9 mouse cellular contexts compared by ENCODE assay signal in the genomic region with DNA sequence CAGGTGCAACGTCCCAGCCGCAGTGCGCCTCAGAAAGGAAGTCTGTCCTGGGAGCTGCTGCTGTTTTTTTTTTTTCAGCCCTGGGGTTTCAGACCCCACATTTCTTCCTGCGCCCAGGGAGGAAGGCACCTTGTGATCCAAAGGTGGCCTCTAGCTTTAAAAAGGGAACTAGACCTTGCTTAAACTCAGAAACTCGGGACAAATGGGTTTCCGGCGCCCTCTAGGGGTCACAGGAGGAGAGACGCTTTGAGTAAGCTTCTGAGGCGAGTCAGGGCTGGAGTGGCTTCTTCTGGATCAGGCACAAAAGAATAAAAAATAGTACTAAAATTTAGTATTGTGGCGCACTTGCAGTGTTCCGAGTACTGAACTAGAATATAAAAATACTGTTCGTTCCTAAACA. TPM values are rescaled to one million over a fixed set of nuclear protein-coding genes. Genes with fewer than 3 reads are reported as not detected.
DNase-seq lines count a peak whose midpoint lies in the region; ATAC-seq and TF ChIP-seq lines count a peak whose summit lies in the region.
"Had no signal": no experiment of that assay in that cellular context is flagged by ENCODE, and none has a peak within 500 bp of the region (broad histone marks: within the 10 kb centered on the region; RNA-seq: fewer than 3 reads in every experiment).

No protein-coding gene starts in this region.

- H3K4me1 ChIP-seq in forebrain, embryonic 14.5 days (ENCODE audit: control insufficient read depth, insufficient read depth, low read length), result no peaks in the 10 kb centered on the region
- no peaks in the 10 kb centered on the region for H3K4me1 ChIP-seq in forebrain, embryonic 15.5 days
- H3K4me1 ChIP-seq in kidney, postnatal 0 days (replicated peaks; ENCODE audit: insufficient read depth, low read length), result no peaks in the 10 kb centered on the region
- no peaks in the 10 kb centered on the region for H3K4me1 ChIP-seq in small intestine, adult 2 months (ENCODE audit: control insufficient read depth, insufficient read depth, insufficient read length, low read length)
- H3K4me1 ChIP-seq: neural tube, embryonic 12.5 days had no signal

- H3K4me3 ChIP-seq in forebrain, embryonic 14.5 days (ENCODE audit: low read depth, low read length), result no peak overlapping the region
- no peak overlapping the region for H3K4me3 ChIP-seq in forebrain, embryonic 15.5 days
- no peak overlapping the region for H3K4me3 ChIP-seq in kidney, postnatal 0 days (replicated peaks; ENCODE audit: low read depth, low read length)
- peak overlapping the region; percentile 2; the same call in 1 of the 2 replicates for H3K4me3 ChIP-seq in small intestine, adult 2 months (ENCODE audit: low read depth, low read length)
- H3K4me3 ChIP-seq: neural tube, embryonic 12.5 days had no signal

- no peak overlapping the region for H3K4me2 ChIP-seq in forebrain, embryonic 14.5 days (ENCODE audit: low read length)
- H3K4me2 ChIP-seq in forebrain, embryonic 15.5 days (replicated peaks), result no peak overlapping the region
- H3K4me2 ChIP-seq in kidney, postnatal 0 days (ENCODE audit: low read length), result peak overlapping the region; percentile 7; the same call in 1 of the 2 replicates
- H3K4me2 ChIP-seq: neural tube, embryonic 12.5 days had no signal

- DNase-seq in forebrain, embryonic 14.5 days (ENCODE audit: low spot score), result peak; percentile 80
- DNase-seq in MEL-GATA-1-ER (ENCODE audit: extremely low read depth, low read depth), result peak; percentile 71
- DNase-seq in cerebellum, adult 9-10 months, result peak; percentile 53
- peak; percentile 23 for DNase-seq in gastrocnemius, postnatal 25 days
- DNase-seq in kidney, postnatal 0 days (ENCODE audit: low spot score), result peak; percentile 84
- DNase-seq in lung, adult 18-20 months, result peak; percentile 59 to 60

- peaks cover 96% of the 10 kb centered on the region for H3K27me3 ChIP-seq in forebrain, embryonic 14.5 days (replicated peaks; ENCODE audit: control insufficient read depth, insufficient read depth, low read length)
- peaks cover 97% of the 10 kb centered on the region for H3K27me3 ChIP-seq in forebrain, embryonic 15.5 days
- H3K27me3 ChIP-seq in kidney, postnatal 0 days (ENCODE audit: insufficient read depth, low read length), result peaks cover 91% of the 10 kb centered on the region
- peaks cover 53% of the 10 kb centered on the region for H3K27me3 ChIP-seq in small intestine, adult 2 months (ENCODE audit: control insufficient read depth, insufficient read depth, low read length)

- no peak for TF ChIP-seq POLR2A in small intestine, adult 2 months (IDR thresholded peaks at IDR 0.05; ENCODE audit: low read depth, low read length)

- no peaks in the 10 kb centered on the region for H3K36me3 ChIP-seq in forebrain, embryonic 14.5 days (ENCODE audit: control insufficient read depth, insufficient read depth, low read length)
- no peaks in the 10 kb centered on the region for H3K36me3 ChIP-seq in forebrain, embryonic 15.5 days
- no peaks in the 10 kb centered on the region for H3K36me3 ChIP-seq in kidney, postnatal 0 days (ENCODE audit: insufficient read depth, low read length)
- H3K36me3 ChIP-seq in small intestine, adult 2 months (ENCODE audit: control insufficient read depth, insufficient read depth, low read length), result no peaks in the 10 kb centered on the region
- H3K36me3 ChIP-seq: neural tube, embryonic 12.5 days had no signal

- no peak overlapping the region for H3K27ac ChIP-seq in forebrain, embryonic 14.5 days (ENCODE audit: low read depth, low read length)
- H3K27ac ChIP-seq in forebrain, embryonic 15.5 days (replicated peaks), result no peak overlapping the region
- H3K27ac ChIP-seq in kidney, postnatal 0 days, result no peak overlapping the region
- no peak overlapping the region for H3K27ac ChIP-seq in small intestine, adult 2 months (ENCODE audit: insufficient read depth, low read depth, low read length)
- H3K27ac ChIP-seq: neural tube, embryonic 12.5 days had no signal

- H3K9ac ChIP-seq in forebrain, embryonic 14.5 days (ENCODE audit: low read length), result no peak overlapping the region
- H3K9ac ChIP-seq in forebrain, embryonic 15.5 days (replicated peaks), result no peak overlapping the region
- no peak overlapping the region for H3K9ac ChIP-seq in kidney, postnatal 0 days (ENCODE audit: low read depth, low read length)
- H3K9ac ChIP-seq: neural tube, embryonic 12.5 days had no signal

- no peak for ATAC-seq in forebrain, embryonic 14.5 days
- ATAC-seq in forebrain, embryonic 15.5 days (replicated peaks), result no peak
- no peak for ATAC-seq in kidney, postnatal 0 days (replicated peaks; ENCODE audit: low FRiP score, low read depth)

- WGBS in forebrain, embryonic 14.5 days, result 1% methylated on average over 12 of the region's 12 CpGs
- WGBS in forebrain, embryonic 15.5 days, result under 1% methylated on average over 12 of the region's 12 CpGs
- under 1% methylated on average over 12 of the region's 12 CpGs for WGBS in kidney, postnatal 0 days
- 3% methylated on average over 12 of the region's 12 CpGs for WGBS in small intestine, adult 2 months

- TF ChIP-seq CTCF in kidney, postnatal 0 days (IDR thresholded peaks at IDR 0.05; ENCODE audit: low read depth), result peak; percentile 84
- peak; percentile 79; the same call in 1 of the 2 replicates for TF ChIP-seq CTCF in small intestine, adult 2 months (IDR thresholded peaks at IDR 0.05; ENCODE audit: extremely low read depth, insufficient read length, insufficient replicate concordance, low read depth, low read length)

- H3K9me3 ChIP-seq in forebrain, embryonic 14.5 days (replicated peaks; ENCODE audit: control insufficient read depth, low read length), result no peaks in the 10 kb centered on the region
- no peaks in the 10 kb centered on the region for H3K9me3 ChIP-seq in forebrain, embryonic 15.5 days
- no peaks in the 10 kb centered on the region for H3K9me3 ChIP-seq in kidney, postnatal 0 days (replicated peaks; ENCODE audit: low read length)
- H3K9me3 ChIP-seq: neural tube, embryonic 12.5 days had no signal

RNA-seq across cellular contexts. Expression of gene Tlx1, which starts 10.6 kb away (rescaled TPM):
- polyA plus RNA-seq in forebrain, embryonic 14.5 days (2014; fragmentation: Nextera tagmentation; extraction: Ambion mirVana), result not detected in 2 replicates
- polyA plus RNA-seq in forebrain, embryonic 15.5 days (2015; fragmentation: Nextera tagmentation; extraction: Ambion mirVana), result not detected in 2 replicates
- not detected for total RNA-seq in gastrocnemius, postnatal 25 days (2021)
- polyA plus RNA-seq in kidney, postnatal 0 days (2015; fragmentation: Nextera tagmentation; extraction: Ambion mirVana), result not detected in 2 replicates
- not detected in 2 replicates for polyA plus RNA-seq in small intestine, adult 2 months (2012; rRNA removed)

Comparison
In these comparisons a context has a peak if more than half of its experiments do, and no peak if none do; other contexts are left out.
1. DNase-seq: peak in every context shown above with its lines; median percentile 84 in kidney, postnatal 0 days; 80 in forebrain, embryonic 14.5 days; 71 in MEL-GATA-1-ER; 60 in lung, adult 18-20 months; 53 in cerebellum, adult 9-10 months; 23 in gastrocnemius, postnatal 25 days.